Mouse (Mus musculus): ENCODE measurements around the gene Sec31a.
"Not testable (repeated sequence)": the region's sequence is repeated elsewhere in the genome, so short reads cannot be mapped to it uniquely, and the experiment has no call there.

Gene Sec31a

GRCm38 (mm10) chr5:100415761-100416590 is at the start of gene Sec31a:
Gene Sec31a, minus strand, starts transcription at chr5:100416234.
- DNase-seq (ENCODE audit: low spot score in 2 of 2), result peak; percentile 95 to 96

- DNase-seq (ENCODE audit: low spot score in 2 of 2), result no peak
Measured at GRCm38 (mm10) chr5:100462374-100462773, 46.3 kb upstream of the Sec31a start.

GRCm38 (mm10) chr5:100461526-100461925 is 45.5 kb upstream of the Sec31a start:
- DNase-seq (ENCODE audit: low spot score in 2 of 2), result no peak

GRCm38 (mm10) chr5:100459468-100459867 is 43.4 kb upstream of the Sec31a start:
- DNase-seq (ENCODE audit: low spot score in 2 of 2), result no peak

- no peak for DNase-seq (ENCODE audit: low spot score in 2 of 2)
Measured at GRCm38 (mm10) chr5:100451871-100452270, 35.8 kb upstream of the Sec31a start.

GRCm38 (mm10) chr5:100438796-100439195 is 22.8 kb upstream of the Sec31a start:
- no peak for DNase-seq (ENCODE audit: low spot score in 2 of 2)

- no peak for DNase-seq (ENCODE audit: low spot score in 2 of 2)
Measured at GRCm38 (mm10) chr5:100437917-100438316, 21.9 kb upstream of the Sec31a start.

- no peak for DNase-seq (ENCODE audit: low spot score in 2 of 2)
Measured at GRCm38 (mm10) chr5:100437086-100437485, 21.1 kb upstream of the Sec31a start.

GRCm38 (mm10) chr5:100430966-100431365 is 14.9 kb upstream of the Sec31a start:
- DNase-seq (ENCODE audit: low spot score in 2 of 2), result no peak

GRCm38 (mm10) chr5:100430076-100430390 is 14.0 kb upstream of the Sec31a start:
- DNase-seq (ENCODE audit: low spot score in 2 of 2), result no peak

- DNase-seq (ENCODE audit: low spot score in 2 of 2), result peak; percentile 92 to 94
Measured at GRCm38 (mm10) chr5:100429344-100430075, 13.5 kb upstream of the Sec31a start.

GRCm38 (mm10) chr5:100428734-100429343 is 12.8 kb upstream of the Sec31a start:
- DNase-seq (ENCODE audit: low spot score in 2 of 2), result no peak

GRCm38 (mm10) chr5:100428031-100428733 is 12.1 kb upstream of the Sec31a start:
- no peak for DNase-seq (ENCODE audit: low spot score in 2 of 2)

- DNase-seq (ENCODE audit: low spot score in 2 of 2), result no peak
Measured at GRCm38 (mm10) chr5:100427276-100427675, 11.2 kb upstream of the Sec31a start.

GRCm38 (mm10) chr5:100425823-100426222 is 9.8 kb upstream of the Sec31a start:
- not testable (repeated sequence) for DNase-seq (ENCODE audit: low spot score in 2 of 2)

GRCm38 (mm10) chr5:100424252-100424651 is 8.2 kb upstream of the Sec31a start:
- no peak for DNase-seq (ENCODE audit: low spot score in 2 of 2)

- no peak for DNase-seq (ENCODE audit: low spot score in 2 of 2)
Measured at GRCm38 (mm10) chr5:100423626-100424025, 7.6 kb upstream of the Sec31a start.

- DNase-seq (ENCODE audit: low spot score in 2 of 2), result no peak
Measured at GRCm38 (mm10) chr5:100418861-100419260, 2.8 kb upstream of the Sec31a start.

- DNase-seq (ENCODE audit: low spot score in 2 of 2), result no peak
Measured at GRCm38 (mm10) chr5:100418077-100418476, 2.0 kb upstream of the Sec31a start.

GRCm38 (mm10) chr5:100414474-100415196 is 1.4 kb downstream of the Sec31a start:
- DNase-seq (ENCODE audit: low spot score in 2 of 2), result no peak

GRCm38 (mm10) chr5:100412886-100413285 is 3.1 kb downstream of the Sec31a start:
- DNase-seq (ENCODE audit: low spot score in 2 of 2), result no peak
